Mouse (Mus musculus) G1E (cell line): ENCODE data around the gene Stk4. TPM values are rescaled to one million over a fixed set of nuclear protein-coding genes. Genes with fewer than 3 reads are reported as not detected.

Experiments used
- ATAC-seq: 2 replicates; pipeline ENCODE4 v1.8.0; 2016; ENCODE audit warnings: mild to moderate bottlenecking; ENCODE audit not compliant: insufficient number of reproducible peaks, poor library complexity, low FRiP score, severe bottlenecking; ENCODE audit errors: extremely low read depth
- DNase-seq: peaks from one replicate; pipeline ENCODE4 v3.0.0; 2012; ENCODE audit warnings: low spot score
- H3K27me3 ChIP-seq: 2 replicates; pipeline ENCODE4 v1.6.1; 2012; ENCODE audit warnings: mild to moderate bottlenecking, low read length, inconsistent platforms; ENCODE audit not compliant: insufficient read depth
- H3K36me3 ChIP-seq: replicated peaks from 2 replicates; pipeline ENCODE3; 2012; ENCODE audit warnings: mild to moderate bottlenecking, inconsistent platforms
- H3K4me1 ChIP-seq: 2 replicates; pipeline ENCODE4 v1.6.1; 2012; ENCODE audit warnings: low read depth, low read length, inconsistent platforms, mixed read lengths; ENCODE audit not compliant: insufficient read depth
- H3K4me3 ChIP-seq: 2 replicates; pipeline ENCODE4 v1.5.1; 2012; ENCODE audit warnings: low read depth, mild to moderate bottlenecking, inconsistent platforms, low read length, moderate library complexity, mixed read lengths
- H3K9me3 ChIP-seq: replicated peaks from 2 replicates; pipeline ENCODE4 v1.6.1; 2012; ENCODE audit warnings: inconsistent platforms
- CTCF ChIP-seq: IDR thresholded peaks from 2 replicates; pipeline ENCODE4 v1.5.1; 2012; ENCODE audit warnings: low read depth, low read length, inconsistent platforms, mixed read lengths
- GATA1 ChIP-seq: IDR thresholded peaks from 2 replicates; pipeline ENCODE4 v1.6.1; 2012; ENCODE audit warnings: borderline replicate concordance, low read length, inconsistent platforms, mixed read lengths
- GATA2 ChIP-seq: IDR thresholded peaks from 2 replicates; pipeline ENCODE4 v1.6.1; 2012; ENCODE audit warnings: low read depth, low read length, inconsistent platforms, borderline replicate concordance
- POLR2AphosphoS5 ChIP-seq: IDR thresholded peaks from 2 replicates; pipeline ENCODE4 v1.6.1; 2012; ENCODE audit warnings: low read depth, low read length, inconsistent platforms; ENCODE audit not compliant: insufficient replicate concordance
- TAL1 ChIP-seq: conservative IDR thresholded peaks from 2 replicates; pipeline ENCODE4 v1.6.1; 2012; ENCODE audit warnings: low read depth, low read length, inconsistent platforms, mixed read lengths
- polyA plus RNA-seq: library from polyadenylated mRNA; stranded (reverse); fragments of >175 nt; gene quantifications from 2 replicates; pipeline ENCODE4 v1.2.3, GENCODE M21; 2012
- total RNA-seq, 2 experiments: library from RNA; stranded (forward) in 1 of 2; stranded (reverse) in 1 of 2; fragments of 200-1000 nt in 1 of 2; fragments of >200 nt in 1 of 2; fragmentation: Nextera tagmentation in 1 of 2; gene quantifications; 2 replicates each; pipeline ENCODE4 v1.2.3; 2014 to 2017

Stk4 gene
- total and polyA plus RNA-seq, 3 experiments: 86.5 to 247 (median 214) TPM

- Histone ChIP-seq H3K9me3 (peaks cover 7% of the 10 kb centered on the region), H3K4me3 (no peak within 1 kb of the TSS), H3K4me1 (no peaks in the 10 kb centered on the region), H3K27me3 (peaks cover 3% of the 10 kb centered on the region), H3K36me3 (no peaks in the 10 kb centered on the region)
- no peak for ATAC-seq
- TF ChIP-seq GATA2 (no peak), GATA1 (no peak), CTCF (no peak), TAL1 (no peak), POLR2AphosphoS5 (no peak)
- DNase-seq: no peak
Measured at GRCm38 (mm10) chr2:164170902-164171301, 100.8 kb downstream of the Stk4 start, which contains the start of gene Kcns1. Gene Kcns1 (minus strand): TSS chr2:164171113.

- no peak for TF ChIP-seq GATA2
- TF ChIP-seq GATA1: no peak
- no peak for TF ChIP-seq POLR2AphosphoS5
- TF ChIP-seq CTCF: no peak
Measured at GRCm38 (mm10) chr2:164173394-164173793, 103.3 kb downstream of the Stk4 start.

GRCm38 (mm10) chr2:164174649-164175395 is 104.7 kb downstream of the Stk4 start:
- Histone ChIP-seq H3K9me3 (no peaks in the 10 kb centered on the region), H3K36me3 (no peaks in the 10 kb centered on the region), H3K4me1 (no peaks in the 10 kb centered on the region), H3K4me3 (no peak overlapping the region), H3K27me3 (peaks cover 8% of the 10 kb centered on the region)
- DNase-seq: no peak
- ATAC-seq: no peak
- TF ChIP-seq TAL1 (no peak), GATA2 (no peak), CTCF (no peak)

More at GRCm38 (mm10) chr2:164173394-164173793, 103.3 kb downstream of the Stk4 start:
- no peaks in the 10 kb centered on the region for H3K4me1 ChIP-seq
- ATAC-seq: no peak
- H3K36me3 ChIP-seq: no peaks in the 10 kb centered on the region
- DNase-seq: no peak
- H3K4me3 ChIP-seq: no peak overlapping the region
- H3K27me3 ChIP-seq: peaks cover under 1% of the 10 kb centered on the region
- peaks cover 1% of the 10 kb centered on the region; the same call in 1 of the 2 replicates for H3K9me3 ChIP-seq

- ATAC-seq (no peak), DNase-seq (no peak)
- TF ChIP-seq GATA2 (no peak), GATA1 (no peak), TAL1 (no peak)
- no peaks in the 10 kb centered on the region for H3K4me1 ChIP-seq
- no peak overlapping the region for H3K4me3 ChIP-seq
- H3K27me3 ChIP-seq: peaks cover 8% of the 10 kb centered on the region
- no peaks in the 10 kb centered on the region for H3K36me3 ChIP-seq
- no peaks in the 10 kb centered on the region for H3K9me3 ChIP-seq
Measured at GRCm38 (mm10) chr2:164175850-164176249, 105.7 kb downstream of the Stk4 start.

- no peak for TF ChIP-seq POLR2AphosphoS5
- no peak for TF ChIP-seq GATA2
- no peak for TF ChIP-seq GATA1
- no peak for TF ChIP-seq CTCF
- TF ChIP-seq TAL1: no peak
Measured at GRCm38 (mm10) chr2:164177831-164178230, 107.7 kb downstream of the Stk4 start.

GRCm38 (mm10) chr2:164180124-164180523 is 110.0 kb downstream of the Stk4 start:
- TF ChIP-seq CTCF (0 out of 2 replicates have a peak, but pooled peaks have one; percentile 4), TAL1 (no peak), GATA2 (no peak)
- Histone ChIP-seq H3K27me3 (peaks cover 22% of the 10 kb centered on the region), H3K4me1 (no peaks in the 10 kb centered on the region), H3K9me3 (no peaks in the 10 kb centered on the region), H3K4me3 (no peak overlapping the region), H3K36me3 (no peaks in the 10 kb centered on the region)
- ATAC-seq (no peak), DNase-seq (peak; percentile 25)

More at GRCm38 (mm10) chr2:164177831-164178230, 107.7 kb downstream of the Stk4 start:
- no peaks in the 10 kb centered on the region for H3K36me3 ChIP-seq
- DNase-seq: no peak
- H3K4me1 ChIP-seq: no peaks in the 10 kb centered on the region
- no peak overlapping the region for H3K4me3 ChIP-seq
- no peak for ATAC-seq
- H3K9me3 ChIP-seq: no peaks in the 10 kb centered on the region
- peaks cover 13% of the 10 kb centered on the region for H3K27me3 ChIP-seq

GRCm38 (mm10) chr2:164180770-164181169 is 110.6 kb downstream of the Stk4 start:
- DNase-seq (no peak), ATAC-seq (no peak)
- no peak for TF ChIP-seq TAL1
- no peak for TF ChIP-seq POLR2AphosphoS5
- no peak for TF ChIP-seq GATA1
- no peak for TF ChIP-seq CTCF
- TF ChIP-seq GATA2: no peak
- H3K9me3 ChIP-seq: no peaks in the 10 kb centered on the region
- no peak overlapping the region for H3K4me3 ChIP-seq
- no peaks in the 10 kb centered on the region for H3K4me1 ChIP-seq
- no peaks in the 10 kb centered on the region for H3K36me3 ChIP-seq
- peaks cover 22% of the 10 kb centered on the region for H3K27me3 ChIP-seq
